Mouse (Mus musculus) natural killer cell, adult 2 months (primary cell): ENCODE results near the gene Rhox12.

Experiments
- DNase-seq, 2 experiments: peaks; one replicate each; pipeline ENCODE4 v3.0.0; 2022; ENCODE audit warnings: low spot score in 2 of 2

The Rhox12 gene

DNA sequence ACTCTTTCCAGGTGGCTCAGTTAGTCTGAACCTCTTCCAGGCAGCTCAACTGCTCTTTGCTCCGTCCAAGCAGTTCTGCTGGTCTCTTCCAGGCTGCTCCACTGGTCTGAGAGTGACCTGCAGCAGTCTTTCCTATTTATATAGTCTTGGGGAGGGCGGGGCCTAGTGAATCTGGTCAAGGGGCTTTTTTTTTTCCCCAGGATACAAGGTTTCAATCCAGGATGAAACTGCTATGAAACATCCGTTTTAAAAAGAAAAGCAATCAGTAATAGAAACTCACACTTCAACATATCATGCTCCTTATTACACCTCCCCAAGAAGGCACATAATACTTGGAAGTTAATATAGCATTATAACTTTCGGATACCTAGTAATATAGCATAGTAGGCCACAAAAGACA is at the start of gene Rhox12:
Gene Rhox12 (minus strand): TSS at position 101 of the 400 bp plus-strand sequence.
- DNase-seq, result no peak

DNA sequence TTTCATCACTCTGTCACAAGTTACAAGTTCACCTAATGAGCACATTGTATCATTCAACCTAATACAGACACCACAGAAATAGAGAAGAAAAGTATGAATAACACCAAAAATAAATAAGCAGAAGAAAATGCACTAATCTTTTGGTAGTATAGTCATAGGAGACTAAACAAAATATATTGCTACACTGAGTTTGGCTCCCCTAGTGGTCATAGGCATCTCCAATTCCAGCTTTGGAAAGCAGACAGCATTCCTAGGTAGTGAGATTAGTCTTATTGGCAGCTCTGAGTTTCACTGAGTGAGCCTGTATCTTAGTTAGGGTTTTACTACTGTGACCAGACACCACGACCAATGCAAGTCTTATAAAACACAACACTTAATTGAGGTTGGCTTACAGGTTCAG is 48.4 kb upstream of the Rhox12 start:
- DNase-seq, result no peak

DNA sequence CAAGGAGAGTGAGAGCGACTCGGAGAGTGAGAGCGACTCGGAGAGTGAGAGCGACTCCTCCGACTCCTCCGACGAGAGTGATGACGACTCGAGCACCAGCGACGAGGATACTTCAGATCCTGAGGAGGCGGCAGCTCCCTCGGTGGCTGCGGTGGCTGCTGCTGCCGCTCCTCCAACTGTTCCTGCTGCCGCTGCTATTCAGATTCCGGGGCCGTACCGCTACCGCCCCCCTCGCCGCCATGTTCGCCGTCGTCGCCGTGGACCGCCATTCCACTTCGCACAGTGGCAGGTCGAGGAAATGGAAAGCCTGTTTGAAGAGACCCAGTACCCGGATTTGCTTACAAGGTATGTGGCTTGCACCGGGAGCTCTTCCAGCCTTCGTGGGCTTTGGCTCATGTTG is 10.8 kb upstream of the Rhox12 start:
- DNase-seq, result no peak

GRCm38 (mm10) chrX:38120982-38121381 is 10.3 kb upstream of the Rhox12 start, which contains the start of gene Rhox13:
Gene Rhox13, plus strand, starts transcription at chrX:38121219.
- no peak for DNase-seq

GRCm38 (mm10) chrX:38085041-38085440 is 25.7 kb downstream of the Rhox12 start, which contains the start of gene Rhox11:
Gene Rhox11, minus strand, starts transcription at chrX:38085141.
- no peak for DNase-seq

DNA sequence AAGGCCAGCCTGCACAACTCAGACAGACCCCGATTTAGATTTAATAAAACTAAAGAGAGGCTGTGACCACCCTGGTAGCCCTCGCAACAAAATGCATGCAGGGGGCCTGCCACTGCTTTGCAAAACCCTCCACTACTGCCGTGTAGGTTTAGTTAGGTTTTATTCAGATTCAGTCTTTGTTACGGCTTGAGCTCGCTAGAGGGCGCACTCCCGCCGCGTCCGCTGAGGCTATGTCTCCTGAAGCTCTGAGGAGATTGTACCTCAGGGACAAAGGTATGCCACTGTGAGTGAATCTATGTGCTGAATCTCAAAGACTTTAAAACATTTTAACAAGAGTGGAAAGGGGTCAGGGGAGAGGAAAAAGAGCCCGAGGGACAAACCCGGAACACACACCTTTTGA is 26.5 kb downstream of the Rhox12 start:
- peak; percentile 5 to 16 for DNase-seq

- no peak for DNase-seq
These were observed 44.5 kb downstream of the Rhox12 start, which contains the start of gene Rhox10 for GRCm38 (mm10) chrX:38066175-38066574. Gene Rhox10, plus strand, starts transcription at chrX:38066475.

DNA sequence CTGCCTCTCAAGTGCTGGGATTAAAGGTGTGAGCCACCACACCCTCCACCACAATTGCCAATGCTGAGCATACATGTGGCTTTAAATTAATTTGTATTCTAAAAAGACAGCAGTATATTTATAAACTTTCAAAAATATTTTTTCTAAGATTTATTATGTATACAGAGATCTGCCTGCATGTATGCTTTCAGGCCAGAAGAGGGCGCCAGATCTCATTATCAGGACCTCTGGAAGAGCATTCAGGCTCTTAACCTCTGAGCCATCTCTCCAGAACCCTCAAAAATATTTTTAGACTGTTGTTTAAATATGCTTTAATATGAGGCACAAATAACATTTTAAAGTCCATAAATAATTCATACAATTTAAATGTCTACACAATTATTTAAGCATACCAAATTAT is 49.2 kb downstream of the Rhox12 start:
- no peak for DNase-seq
